Mouse (Mus musculus): Measurements from ENCODE around the gene Pdia5.
A peak's percentile ranks its signal among the peaks of the same experiment; 100 is the strongest.

Gene Pdia5

GRCm38 (mm10) chr16:35490231-35491070 is at the start of gene Pdia5:
TSS of gene Pdia5 (minus strand) at chr16:35490873.
- no peaks in the 10 kb centered on the region for H3K9me3 ChIP-seq (ENCODE audit: low read length)
- TF ChIP-seq CTCF (conservative IDR thresholded peaks at IDR 0.05; ENCODE audit: low read length) = no peak
- TF ChIP-seq POU5F1 (IDR thresholded peaks at IDR 0.05; ENCODE audit: borderline replicate concordance, low read length) = no peak
- no peak for TF ChIP-seq NANOG (IDR thresholded peaks at IDR 0.05; ENCODE audit: borderline replicate concordance, low read length)
- peak within 1 kb of the TSS; percentile 90 for H3K4me3 ChIP-seq (replicated peaks; ENCODE audit: low read length)
- H3K4me1 ChIP-seq (replicated peaks; ENCODE audit: low read depth, low read length) = peaks cover 44% of the 10 kb centered on the region
- no peaks in the 10 kb centered on the region for H3K36me3 ChIP-seq (ENCODE audit: insufficient read depth, low read length)
- peaks cover 33% of the 10 kb centered on the region for H3K27me3 ChIP-seq (ENCODE audit: insufficient read depth, low read length)

- Histone ChIP-seq H3K4me3 (replicated peaks; ENCODE audit: low read length) (no peak overlapping the region), H3K9me3 (ENCODE audit: low read length) (no peaks in the 10 kb centered on the region), H3K27me3 (ENCODE audit: insufficient read depth, low read length) (peaks cover 99% of the 10 kb centered on the region), H3K4me1 (replicated peaks; ENCODE audit: low read depth, low read length) (peaks cover 25% of the 10 kb centered on the region), H3K36me3 (ENCODE audit: insufficient read depth, low read length) (no peaks in the 10 kb centered on the region)
- TF ChIP-seq POU5F1 (IDR thresholded peaks at IDR 0.05; ENCODE audit: borderline replicate concordance, low read length) (no peak), CTCF (conservative IDR thresholded peaks at IDR 0.05; ENCODE audit: low read length) (no peak), NANOG (IDR thresholded peaks at IDR 0.05; ENCODE audit: borderline replicate concordance, low read length) (no peak)
Measured at GRCm38 (mm10) chr16:35539041-35539440, 48.4 kb upstream of the Pdia5 start.

- peaks cover 97% of the 10 kb centered on the region for H3K27me3 ChIP-seq (ENCODE audit: insufficient read depth, low read length)
- H3K4me3 ChIP-seq (replicated peaks; ENCODE audit: low read length) = no peak overlapping the region
- TF ChIP-seq NANOG (IDR thresholded peaks at IDR 0.05; ENCODE audit: borderline replicate concordance, low read length) (no peak), POU5F1 (IDR thresholded peaks at IDR 0.05; ENCODE audit: borderline replicate concordance, low read length) (no peak), CTCF (conservative IDR thresholded peaks at IDR 0.05; ENCODE audit: low read length) (no peak)
- H3K4me1 ChIP-seq (replicated peaks; ENCODE audit: low read depth, low read length) = peaks cover 13% of the 10 kb centered on the region
- no peaks in the 10 kb centered on the region for H3K9me3 ChIP-seq (ENCODE audit: low read length)
- H3K36me3 ChIP-seq (ENCODE audit: insufficient read depth, low read length) = no peaks in the 10 kb centered on the region
Measured at GRCm38 (mm10) chr16:35537651-35538050, 47.0 kb upstream of the Pdia5 start.

GRCm38 (mm10) chr16:35534630-35535029 is 44.0 kb upstream of the Pdia5 start:
- peaks cover 86% of the 10 kb centered on the region for H3K27me3 ChIP-seq (ENCODE audit: insufficient read depth, low read length)
- H3K36me3 ChIP-seq (ENCODE audit: insufficient read depth, low read length) = no peaks in the 10 kb centered on the region
- no peak overlapping the region for H3K4me3 ChIP-seq (replicated peaks; ENCODE audit: low read length)
- H3K4me1 ChIP-seq (replicated peaks; ENCODE audit: low read depth, low read length) = no peaks in the 10 kb centered on the region
- H3K9me3 ChIP-seq (ENCODE audit: low read length) = peaks cover 3% of the 10 kb centered on the region
- TF ChIP-seq NANOG (IDR thresholded peaks at IDR 0.05; ENCODE audit: borderline replicate concordance, low read length) (no peak), POU5F1 (IDR thresholded peaks at IDR 0.05; ENCODE audit: borderline replicate concordance, low read length) (no peak), CTCF (conservative IDR thresholded peaks at IDR 0.05; ENCODE audit: low read length) (no peak)

- Histone ChIP-seq H3K36me3 (ENCODE audit: insufficient read depth, low read length) (no peaks in the 10 kb centered on the region), H3K9me3 (ENCODE audit: low read length) (peaks cover 6% of the 10 kb centered on the region; the same call in 1 of the 2 replicates), H3K4me3 (replicated peaks; ENCODE audit: low read length) (no peak overlapping the region), H3K27me3 (ENCODE audit: insufficient read depth, low read length) (peaks cover 9% of the 10 kb centered on the region), H3K4me1 (replicated peaks; ENCODE audit: low read depth, low read length) (no peaks in the 10 kb centered on the region)
- TF ChIP-seq POU5F1 (IDR thresholded peaks at IDR 0.05; ENCODE audit: borderline replicate concordance, low read length) = no peak
Measured at GRCm38 (mm10) chr16:35524200-35524599, 33.5 kb upstream of the Pdia5 start.

GRCm38 (mm10) chr16:35519245-35519644 is 28.6 kb upstream of the Pdia5 start:
- Histone ChIP-seq H3K4me3 (replicated peaks; ENCODE audit: low read length) (no peak overlapping the region), H3K27me3 (ENCODE audit: insufficient read depth, low read length) (peaks cover 27% of the 10 kb centered on the region), H3K4me1 (replicated peaks; ENCODE audit: low read depth, low read length) (peaks cover 5% of the 10 kb centered on the region; the same call in 1 of the 2 replicates), H3K36me3 (ENCODE audit: insufficient read depth, low read length) (no peaks in the 10 kb centered on the region), H3K9me3 (ENCODE audit: low read length) (0 out of 2 replicates have a peak, but pooled peaks cover 2% of the 10 kb centered on the region)
- TF ChIP-seq CTCF (conservative IDR thresholded peaks at IDR 0.05; ENCODE audit: low read length) = no peak
- no peak for TF ChIP-seq POU5F1 (IDR thresholded peaks at IDR 0.05; ENCODE audit: borderline replicate concordance, low read length)
- TF ChIP-seq NANOG (IDR thresholded peaks at IDR 0.05; ENCODE audit: borderline replicate concordance, low read length) = no peak

GRCm38 (mm10) chr16:35517976-35518951 is 27.6 kb upstream of the Pdia5 start:
- peaks cover 5% of the 10 kb centered on the region; the same call in 1 of the 2 replicates for H3K4me1 ChIP-seq (replicated peaks; ENCODE audit: low read depth, low read length)
- peaks cover 35% of the 10 kb centered on the region for H3K27me3 ChIP-seq (ENCODE audit: insufficient read depth, low read length)
- no peak overlapping the region for H3K4me3 ChIP-seq (replicated peaks; ENCODE audit: low read length)
- 0 out of 2 replicates have a peak, but pooled peaks cover 2% of the 10 kb centered on the region for H3K9me3 ChIP-seq (ENCODE audit: low read length)
- H3K36me3 ChIP-seq (ENCODE audit: insufficient read depth, low read length) = no peaks in the 10 kb centered on the region
- no peak for TF ChIP-seq NANOG (IDR thresholded peaks at IDR 0.05; ENCODE audit: borderline replicate concordance, low read length)
- TF ChIP-seq POU5F1 (IDR thresholded peaks at IDR 0.05; ENCODE audit: borderline replicate concordance, low read length) = no peak
- TF ChIP-seq CTCF (conservative IDR thresholded peaks at IDR 0.05; ENCODE audit: low read length) = no peak

Measured in E14TG2a.4 (cell line).